Mouse (Mus musculus): Measurements from ENCODE around the gene Crim1.

GRCm38 (mm10) chr17:78246634-78247383, 46.8 kb downstream of the Crim1 start:
- TF ChIP-seq GATA1 (IDR thresholded peaks at IDR 0.05; ENCODE audit: low read length), result no peak
- TF ChIP-seq TAL1 (IDR thresholded peaks at IDR 0.05; ENCODE audit: low read length), result no peak

Measured in erythroblast, embryonic 14.5 days (primary cell).